Mouse (Mus musculus) liver, postnatal 0 days (tissue): ENCODE data around the gene Odf3l2. TPM values are rescaled to one million over a fixed set of nuclear protein-coding genes. Genes with fewer than 3 reads are reported as not detected.

ENCODE experiments used
- ATAC-seq: fragments of 200-750 bp; cut with Nextera tagmentation; 2 replicates; pipeline ENCODE4 v1.8.0; 2017; ENCODE audit warnings: mild to moderate bottlenecking, moderate library complexity
- DNase-seq: peaks from one replicate; pipeline ENCODE4 v3.0.0-alpha.2; 2016
- H3K27ac ChIP-seq: fragments of 300-500 bp; sonication (generic); 2 replicates; pipeline ENCODE4 v1.5.1; 2014; ENCODE audit warnings: antibody characterized with exemption, moderate library complexity, mild to moderate bottlenecking, low read depth
- H3K27me3 ChIP-seq: fragments of 300-500 bp; sonication (generic); 2 replicates; pipeline ENCODE4 v1.6.1; 2014; ENCODE audit warnings: low read length, control low read depth, mixed read lengths; ENCODE audit not compliant: insufficient read depth
- H3K36me3 ChIP-seq: fragments of 300-500 bp; sonication (generic); replicated peaks from 2 replicates; pipeline ENCODE4 v1.6.1; 2014; ENCODE audit warnings: mild to moderate bottlenecking, control low read depth, low read length, moderate library complexity, mixed read lengths; ENCODE audit not compliant: insufficient read depth
- H3K4me1 ChIP-seq: fragments of 300-500 bp; sonication (generic); 2 replicates; pipeline ENCODE4 v1.6.1; 2014; ENCODE audit warnings: antibody characterized with exemption, mild to moderate bottlenecking, control low read depth; ENCODE audit not compliant: insufficient read depth
- H3K4me2 ChIP-seq: fragments of 300-500 bp; sonication (generic); 2 replicates; pipeline ENCODE4 v1.6.1; 2014; ENCODE audit warnings: low read depth, mild to moderate bottlenecking, low read length, moderate library complexity, mixed read lengths
- H3K4me3 ChIP-seq: fragments of 300-500 bp; sonication (generic); 2 replicates; pipeline ENCODE4 v1.5.1; 2014; ENCODE audit warnings: low read depth, low read length
- H3K9ac ChIP-seq: fragments of 300-500 bp; sonication (generic); replicated peaks from 2 replicates; pipeline ENCODE4 v1.6.1; 2014; ENCODE audit warnings: mild to moderate bottlenecking, moderate library complexity
- H3K9me3 ChIP-seq: fragments of 300-500 bp; sonication (generic); 2 replicates; pipeline ENCODE4 v1.6.1; 2016; ENCODE audit warnings: mild to moderate bottlenecking, control low read depth, low read length, mixed read lengths
- CTCF ChIP-seq: sonication (generic); IDR thresholded peaks from 2 replicates; pipeline ENCODE4 v1.5.1; 2016; ENCODE audit warnings: antibody characterized with exemption, low read depth
- EP300 ChIP-seq: IDR thresholded peaks from 2 replicates; pipeline ENCODE4 v1.6.1; 2016; ENCODE audit warnings: antibody characterized with exemption, low read depth, mild to moderate bottlenecking
- WGBS: fragments of 180-500 bp; shearing (Covaris S2); extraction: QIAGEN DNeasy Blood & Tissue Kit; methylation state at CpG from one replicate; pipeline ENCODE4 v1.1.7; 2014; ENCODE audit not compliant: insufficient replicate concordance; 5-methylcytosine and 5-hydroxymethylcytosine counted together
- polyA plus RNA-seq: library from polyadenylated mRNA; unstranded; fragments of >200 nt; fragmentation: Nextera tagmentation; extraction: Ambion mirVana; gene quantifications from 2 replicates; pipeline ENCODE4 v1.2.1, GENCODE M21; 2015

The Odf3l2 gene
- polyA plus RNA-seq, 1 experiment from 2014 or later = not detected

DNA sequence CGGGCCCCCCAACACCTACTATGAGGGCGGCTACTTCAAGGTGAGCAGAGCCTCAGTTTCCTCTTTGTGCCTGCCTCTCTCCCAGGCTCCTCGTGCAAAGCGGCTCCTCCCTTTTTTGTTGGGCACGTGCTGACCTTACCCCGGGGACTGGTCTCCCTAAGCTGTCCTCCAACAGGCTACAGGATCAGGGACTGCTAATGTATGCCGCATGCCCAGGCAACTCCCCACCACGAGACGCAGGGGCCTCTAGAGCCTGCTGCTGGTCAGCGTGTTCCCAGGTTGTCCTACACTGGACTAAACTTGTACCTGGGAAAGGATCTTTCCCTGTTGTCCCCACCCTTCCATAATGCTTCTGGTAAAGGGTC is 37.0 kb upstream of the Odf3l2 start:
- DNase-seq = no peak
- Histone ChIP-seq H3K4me2 (peak overlapping the region; percentile 96), H3K27me3 (no peaks in the 10 kb centered on the region), H3K36me3 (peaks cover 31% of the 10 kb centered on the region), H3K9me3 (no peaks in the 10 kb centered on the region), H3K4me3 (peak overlapping the region; percentile 88), H3K4me1 (peaks cover 32% of the 10 kb centered on the region), H3K9ac (peak overlapping the region; percentile 91), H3K27ac (peak overlapping the region; percentile 97)
- WGBS = 0% methylated on average over 10 of the region's 10 CpGs
- no peak for ATAC-seq
- TF ChIP-seq CTCF (no peak), EP300 (no peak)

DNA sequence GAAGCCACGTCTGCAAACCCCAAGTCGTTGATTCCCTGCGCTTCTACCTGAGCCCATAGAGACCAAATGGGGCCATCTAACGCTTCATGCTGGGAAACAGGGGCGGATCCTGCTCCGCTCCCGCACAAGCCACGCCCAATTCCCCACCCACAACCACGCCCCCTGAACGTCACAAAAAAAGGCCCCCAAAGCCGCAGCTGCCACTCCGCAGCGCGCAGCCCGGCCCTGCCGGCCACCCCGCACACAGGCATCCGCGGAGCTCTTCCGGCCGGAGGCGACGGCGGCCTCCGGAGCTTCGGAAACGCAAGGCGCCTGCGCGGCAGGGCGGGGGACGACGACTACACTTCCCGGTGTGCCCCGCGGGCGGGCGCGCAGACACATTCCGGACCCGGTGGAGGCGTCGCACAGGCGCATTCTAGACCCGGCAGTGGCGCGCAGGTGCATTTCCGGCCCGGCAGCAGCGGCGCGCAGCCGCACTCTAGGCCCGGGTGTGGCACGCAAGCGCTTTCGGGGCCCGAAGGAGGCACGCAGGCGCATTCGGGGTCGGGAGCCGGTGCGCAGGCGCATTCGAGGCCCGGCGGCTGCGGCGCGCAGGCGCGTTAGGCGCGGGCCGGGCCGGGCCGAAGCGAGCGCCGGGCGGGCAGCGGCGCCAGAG is 36.2 kb upstream of the Odf3l2 start, which contains the start of gene Cdc34:
Cdc34 (plus strand) TSS at position 605 of the 655 bp plus-strand sequence.
- DNase-seq (peak; percentile 99), ATAC-seq (peak; percentile 93)
- peak within 1 kb of the TSS; percentile 96 for H3K4me2 ChIP-seq
- H3K27me3 ChIP-seq = no peaks in the 10 kb centered on the region
- no peaks in the 10 kb centered on the region for H3K9me3 ChIP-seq
- under 1% methylated on average over 67 of the region's 84 CpGs for WGBS
- H3K36me3 ChIP-seq = peaks cover 23% of the 10 kb centered on the region
- H3K4me1 ChIP-seq = peaks cover 32% of the 10 kb centered on the region
- peak within 1 kb of the TSS; percentile 97 for H3K27ac ChIP-seq
- TF ChIP-seq CTCF (peak; percentile 38), EP300 (0 out of 2 replicates have a peak, but pooled peaks have one; percentile 20)
- peak within 1 kb of the TSS; percentile 91 for H3K9ac ChIP-seq
- peak within 1 kb of the TSS; percentile 88 for H3K4me3 ChIP-seq

DNA sequence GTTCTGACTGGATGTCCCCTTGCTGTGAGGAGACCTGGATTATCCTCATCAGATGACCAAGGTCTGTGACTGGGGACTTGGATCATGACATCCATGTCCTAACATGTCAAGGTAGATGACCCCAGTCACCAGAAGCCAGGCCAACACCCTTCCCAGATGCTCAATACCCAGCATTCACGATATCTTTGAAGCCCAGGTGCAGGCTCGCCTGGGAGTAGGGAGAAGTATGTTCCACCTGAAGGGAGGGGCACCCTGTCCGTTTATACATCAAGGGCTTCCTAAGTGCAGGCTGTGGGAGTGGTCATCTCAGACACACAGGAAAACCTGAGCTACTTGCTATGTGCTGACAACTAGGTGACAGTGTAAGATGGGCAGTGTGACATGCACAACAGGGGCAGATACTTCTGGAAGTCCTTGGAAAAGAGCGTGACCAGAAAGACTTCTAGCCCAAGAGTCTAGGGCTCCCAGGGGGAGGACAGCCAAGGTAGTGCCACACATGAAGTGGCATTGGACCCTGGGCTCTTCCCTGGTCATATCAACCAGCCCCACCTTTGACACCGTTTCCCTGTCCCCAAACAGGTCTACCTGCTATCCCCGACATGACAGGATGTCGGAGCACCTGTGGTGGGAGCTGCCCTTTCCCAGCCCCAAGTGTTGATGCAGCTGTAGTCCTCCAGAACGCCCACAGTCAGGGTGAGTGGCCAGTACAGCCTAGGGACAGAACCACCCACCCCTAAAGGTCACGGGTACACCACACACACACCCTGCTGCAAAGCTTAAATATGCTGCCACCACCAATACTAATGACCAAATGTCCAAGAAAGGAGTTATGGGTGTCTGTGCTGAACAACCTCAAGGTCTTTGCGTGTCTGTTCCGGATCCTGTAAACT is 35.3 kb upstream of the Odf3l2 start:
- peak overlapping the region; percentile 91 for H3K9ac ChIP-seq
- ATAC-seq = peak; percentile 13
- 26% methylated on average over 11 of the region's 11 CpGs for WGBS

GRCm38 (mm10) chr10:79675346-79676035 is 30.0 kb upstream of the Odf3l2 start:
- H3K4me2 ChIP-seq = no peak overlapping the region
- no peak overlapping the region for H3K27ac ChIP-seq
- no peak overlapping the region for H3K4me3 ChIP-seq
- WGBS = 78% methylated on average over 44 of the region's 44 CpGs
- ATAC-seq = no peak
- H3K9me3 ChIP-seq = no peaks in the 10 kb centered on the region
- H3K36me3 ChIP-seq = 0 out of 2 replicates have a peak, but pooled peaks cover 2% of the 10 kb centered on the region
- TF ChIP-seq EP300 (no peak), CTCF (no peak)
- H3K27me3 ChIP-seq = no peaks in the 10 kb centered on the region
- peaks cover 8% of the 10 kb centered on the region for H3K4me1 ChIP-seq
- no peak overlapping the region for H3K9ac ChIP-seq
- no peak for DNase-seq

More for the DNA sequence above, 35.3 kb upstream of the Odf3l2 start:
- Histone ChIP-seq H3K4me3 (peak overlapping the region; percentile 88), H3K27ac (peak overlapping the region; percentile 97), H3K4me1 (peaks cover 32% of the 10 kb centered on the region), H3K9me3 (no peaks in the 10 kb centered on the region), H3K27me3 (no peaks in the 10 kb centered on the region), H3K4me2 (peak overlapping the region; percentile 85), H3K36me3 (peaks cover 15% of the 10 kb centered on the region)
- DNase-seq = peak; percentile 45
- TF ChIP-seq CTCF (no peak), EP300 (no peak)

DNA sequence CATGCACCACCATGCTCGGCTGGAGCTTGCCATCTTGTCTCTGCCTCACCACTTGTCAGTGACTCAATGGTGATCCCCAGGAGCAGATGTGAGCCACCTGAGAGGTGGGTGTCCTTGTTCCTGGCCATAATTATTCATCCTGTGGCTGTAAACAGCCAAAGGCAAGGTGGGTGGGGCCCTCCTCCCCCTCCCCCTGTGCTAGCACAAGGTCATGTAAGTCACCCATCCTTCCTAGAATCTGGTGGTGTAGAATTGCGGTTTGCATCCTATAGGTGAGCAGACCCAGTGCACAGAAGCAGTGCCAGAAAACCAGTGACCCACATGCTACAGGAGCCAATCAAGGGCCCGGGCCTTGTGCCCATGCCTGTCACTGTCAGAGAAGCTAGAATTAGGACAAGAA is 27.5 kb upstream of the Odf3l2 start:
- 83% methylated on average over 3 of the region's 3 CpGs for WGBS

More for the DNA sequence above, 27.5 kb upstream of the Odf3l2 start:
- TF ChIP-seq CTCF (no peak), EP300 (no peak)
- no peaks in the 10 kb centered on the region for H3K27me3 ChIP-seq
- no peak for ATAC-seq
- 0 out of 2 replicates have a peak, but pooled peaks cover 2% of the 10 kb centered on the region for H3K36me3 ChIP-seq
- H3K27ac ChIP-seq = no peak overlapping the region
- no peak overlapping the region for H3K4me3 ChIP-seq
- no peak for DNase-seq
- H3K9ac ChIP-seq = no peak overlapping the region
- peaks cover 13% of the 10 kb centered on the region for H3K4me1 ChIP-seq
- no peaks in the 10 kb centered on the region for H3K9me3 ChIP-seq
- H3K4me2 ChIP-seq = no peak overlapping the region
